Mouse (Mus musculus) intestine, embryonic 14.5 days (tissue): Measurements from ENCODE around the gene Adamts17. TPM values are rescaled to one million over a fixed set of nuclear protein-coding genes. Genes with fewer than 3 reads are reported as not detected.

Experiments used
- ATAC-seq: fragments of 200-750 bp; cut with Nextera tagmentation; replicated peaks from 2 replicates; pipeline ENCODE4 v1.8.0; 2017; ENCODE audit warnings: low read depth, moderate number of reproducible peaks, moderate TSS enrichment, moderate library complexity; ENCODE audit not compliant: low FRiP score, low TSS enrichment
- DNase-seq: peaks from one replicate; pipeline ENCODE4 v3.0.0-alpha.2; 2018; ENCODE audit warnings: low spot score
- H3K27ac ChIP-seq: fragments of 300-500 bp; sonication (generic); 2 replicates; pipeline ENCODE4 v1.5.1; 2014; ENCODE audit warnings: low read depth, mild to moderate bottlenecking, control low read depth
- H3K27me3 ChIP-seq: fragments of 300-500 bp; sonication (generic); replicated peaks from 2 replicates; pipeline ENCODE4 v1.6.1; 2014; ENCODE audit warnings: low read length, control low read depth; ENCODE audit not compliant: control insufficient read depth, insufficient read depth
- H3K36me3 ChIP-seq: fragments of 300-500 bp; sonication (generic); 2 replicates; pipeline ENCODE4 v1.6.1; 2014; ENCODE audit warnings: low read length, control low read depth; ENCODE audit not compliant: control insufficient read depth, insufficient read depth
- H3K4me1 ChIP-seq: fragments of 300-500 bp; sonication (generic); replicated peaks from 2 replicates; pipeline ENCODE4 v1.6.1; 2014; ENCODE audit warnings: low read length, control low read depth, mixed read lengths; ENCODE audit not compliant: control insufficient read depth, insufficient read depth
- H3K4me2 ChIP-seq: fragments of 300-500 bp; sonication (generic); 2 replicates; pipeline ENCODE4 v1.6.1; 2014; ENCODE audit warnings: low read length
- H3K4me3 ChIP-seq: fragments of 300-500 bp; sonication (generic); 2 replicates; pipeline ENCODE4 v1.5.1; 2014; ENCODE audit warnings: low read depth, low read length, control low read depth, mixed read lengths
- H3K9ac ChIP-seq: fragments of 300-500 bp; sonication (generic); 2 replicates; pipeline ENCODE4 v1.6.1; 2014; ENCODE audit warnings: mild to moderate bottlenecking, low read length
- H3K9me3 ChIP-seq: fragments of 300-500 bp; sonication (generic); 2 replicates; pipeline ENCODE4 v1.6.1; 2016; ENCODE audit warnings: low read length, control low read depth; ENCODE audit not compliant: control insufficient read depth
- WGBS: fragments of 180-500 bp; shearing (Covaris S2); extraction: QIAGEN DNeasy Blood & Tissue Kit; methylation state at CpG from one replicate; pipeline ENCODE4 v1.1.7; 2014; 5-methylcytosine and 5-hydroxymethylcytosine counted together
- polyA plus RNA-seq: library from polyadenylated mRNA; unstranded; fragments of >200 nt; fragmentation: Nextera tagmentation; extraction: Ambion mirVana; gene quantifications from 2 replicates; pipeline ENCODE4 v1.2.1, GENCODE M21; 2014

The Adamts17 gene
- polyA plus RNA-seq, 1 experiment from 2014 or later, result 6.7 TPM

DNA sequence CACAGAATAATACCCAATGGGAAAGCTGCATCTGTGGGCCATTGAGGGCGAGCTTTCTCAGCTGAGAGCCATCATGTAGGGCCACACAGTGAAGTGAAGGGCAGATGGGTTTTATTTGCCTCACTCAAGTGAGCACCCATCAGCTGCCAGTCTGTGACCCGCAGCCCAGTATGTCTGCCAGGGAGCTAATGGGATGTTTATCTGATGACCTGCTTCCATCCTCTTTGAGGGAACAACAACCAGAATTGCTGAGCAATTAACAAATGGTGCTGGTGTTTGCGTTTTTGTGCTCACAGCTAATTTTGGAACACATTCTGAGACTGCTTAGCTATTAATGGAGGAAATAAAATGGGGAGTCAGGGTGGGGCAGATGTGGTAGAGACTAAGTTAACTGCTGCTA, 12.6 kb downstream of the Adamts17 start:
- H3K27me3 ChIP-seq, result no peaks in the 10 kb centered on the region
- no peak overlapping the region for H3K27ac ChIP-seq
- H3K9me3 ChIP-seq, result no peaks in the 10 kb centered on the region
- DNase-seq (no peak), ATAC-seq (no peak)
- peaks cover 5% of the 10 kb centered on the region; the same call in 1 of the 2 replicates for H3K4me1 ChIP-seq
- no peak overlapping the region for H3K4me2 ChIP-seq
- no peak overlapping the region for H3K4me3 ChIP-seq
- no peak overlapping the region for H3K9ac ChIP-seq
- H3K36me3 ChIP-seq, result no peaks in the 10 kb centered on the region
- 63% methylated on average over 3 of the region's 3 CpGs for WGBS

DNA sequence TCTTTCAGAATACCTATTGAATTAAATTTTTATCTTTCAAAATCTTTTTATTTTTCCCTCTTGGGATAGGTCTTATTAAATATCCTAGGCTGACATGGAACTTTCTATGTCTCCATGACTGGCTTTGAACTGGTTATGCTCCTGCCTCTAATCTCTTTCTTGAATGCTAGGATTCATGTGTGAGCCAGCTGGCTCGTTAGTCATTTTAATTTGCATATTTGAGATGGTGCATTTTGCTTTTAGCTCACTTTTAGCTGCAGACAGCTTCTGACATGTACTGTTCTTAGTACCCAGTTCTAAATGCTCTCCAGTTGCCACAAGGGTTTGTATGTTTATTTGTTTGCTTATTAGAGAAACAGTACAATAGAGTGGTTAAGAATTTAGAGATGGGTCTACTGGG, 18.1 kb downstream of the Adamts17 start:
- H3K4me2 ChIP-seq, result no peak overlapping the region
- no peak overlapping the region for H3K9ac ChIP-seq
- H3K4me1 ChIP-seq, result peaks cover 10% of the 10 kb centered on the region
- H3K27me3 ChIP-seq, result no peaks in the 10 kb centered on the region
- H3K4me3 ChIP-seq, result no peak overlapping the region
- no peaks in the 10 kb centered on the region for H3K36me3 ChIP-seq
- DNase-seq (no peak), ATAC-seq (no peak)
- 96% methylated on average over 1 of the region's 1 CpGs for WGBS
- H3K9me3 ChIP-seq, result no peaks in the 10 kb centered on the region
- H3K27ac ChIP-seq, result no peak overlapping the region

DNA sequence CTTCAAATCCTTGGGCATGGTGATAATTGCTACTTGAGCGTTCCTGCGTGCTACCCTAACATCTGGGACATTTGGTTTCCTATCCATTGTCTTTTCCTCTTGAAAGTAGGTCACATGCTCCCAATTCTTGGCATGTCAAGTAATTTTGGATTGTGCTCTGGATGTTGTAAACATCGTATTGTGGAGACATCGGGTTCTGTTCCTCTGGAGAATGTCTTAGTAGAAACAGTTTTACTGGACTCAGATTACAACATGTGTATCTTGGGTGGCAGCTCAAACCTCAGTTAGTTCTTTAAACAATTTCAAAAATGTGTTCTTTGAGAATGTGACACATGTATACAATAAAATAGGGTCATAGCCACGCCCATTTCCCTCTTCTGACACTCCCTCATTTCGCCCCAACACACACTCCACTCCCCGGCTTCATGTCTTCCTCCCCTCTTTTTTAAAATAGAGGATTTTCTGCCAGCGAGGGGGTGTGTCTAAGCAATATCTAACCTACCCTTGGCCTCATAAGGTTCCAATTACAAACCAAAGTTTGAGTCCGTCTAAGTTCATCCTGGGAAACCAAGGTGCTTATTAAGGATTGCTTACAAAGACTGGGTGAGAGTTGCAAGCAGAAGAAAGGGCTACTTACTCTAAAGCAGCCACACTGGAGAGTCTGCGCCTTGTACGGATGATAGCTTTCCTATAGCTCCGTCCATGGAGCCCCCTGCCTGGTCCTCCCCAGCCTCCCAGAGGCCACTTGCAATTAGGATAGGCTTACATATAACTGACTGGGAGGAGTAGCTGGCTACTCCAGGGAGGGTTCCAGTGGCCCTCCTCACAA, 18.9 kb downstream of the Adamts17 start:
- Histone ChIP-seq H3K27me3 (no peaks in the 10 kb centered on the region), H3K9me3 (no peaks in the 10 kb centered on the region), H3K27ac (no peak overlapping the region), H3K9ac (no peak overlapping the region), H3K36me3 (no peaks in the 10 kb centered on the region), H3K4me3 (no peak overlapping the region), H3K4me2 (no peak overlapping the region), H3K4me1 (peaks cover 10% of the 10 kb centered on the region)
- no peak for ATAC-seq
- 46% methylated on average over 12 of the region's 12 CpGs for WGBS
- DNase-seq, result no peak

DNA sequence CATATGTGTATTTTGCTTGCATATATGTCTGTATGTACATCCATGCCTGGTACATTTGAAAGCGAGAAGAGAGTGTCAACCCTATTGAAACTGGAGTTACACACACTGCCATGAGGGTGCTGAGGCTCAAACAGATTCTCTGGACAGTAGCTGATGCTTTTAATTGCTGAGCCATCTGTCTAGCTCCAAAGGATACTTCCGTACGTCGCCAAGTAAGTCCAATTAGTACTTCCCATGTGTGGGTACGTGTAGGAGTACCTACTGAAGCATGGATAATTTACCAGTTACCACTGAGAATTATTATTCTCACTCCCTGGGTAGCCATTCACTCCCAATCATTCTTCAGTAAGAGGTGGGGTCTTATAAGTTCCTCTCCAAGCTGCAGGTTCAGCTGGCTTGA, 19.7 kb downstream of the Adamts17 start:
- Histone ChIP-seq H3K27ac (no peak overlapping the region), H3K4me3 (no peak overlapping the region), H3K4me1 (peaks cover 10% of the 10 kb centered on the region), H3K9ac (no peak overlapping the region), H3K27me3 (no peaks in the 10 kb centered on the region), H3K9me3 (no peaks in the 10 kb centered on the region), H3K36me3 (no peaks in the 10 kb centered on the region), H3K4me2 (no peak overlapping the region)
- 84% methylated on average over 5 of the region's 5 CpGs for WGBS
- DNase-seq (no peak), ATAC-seq (no peak)

DNA sequence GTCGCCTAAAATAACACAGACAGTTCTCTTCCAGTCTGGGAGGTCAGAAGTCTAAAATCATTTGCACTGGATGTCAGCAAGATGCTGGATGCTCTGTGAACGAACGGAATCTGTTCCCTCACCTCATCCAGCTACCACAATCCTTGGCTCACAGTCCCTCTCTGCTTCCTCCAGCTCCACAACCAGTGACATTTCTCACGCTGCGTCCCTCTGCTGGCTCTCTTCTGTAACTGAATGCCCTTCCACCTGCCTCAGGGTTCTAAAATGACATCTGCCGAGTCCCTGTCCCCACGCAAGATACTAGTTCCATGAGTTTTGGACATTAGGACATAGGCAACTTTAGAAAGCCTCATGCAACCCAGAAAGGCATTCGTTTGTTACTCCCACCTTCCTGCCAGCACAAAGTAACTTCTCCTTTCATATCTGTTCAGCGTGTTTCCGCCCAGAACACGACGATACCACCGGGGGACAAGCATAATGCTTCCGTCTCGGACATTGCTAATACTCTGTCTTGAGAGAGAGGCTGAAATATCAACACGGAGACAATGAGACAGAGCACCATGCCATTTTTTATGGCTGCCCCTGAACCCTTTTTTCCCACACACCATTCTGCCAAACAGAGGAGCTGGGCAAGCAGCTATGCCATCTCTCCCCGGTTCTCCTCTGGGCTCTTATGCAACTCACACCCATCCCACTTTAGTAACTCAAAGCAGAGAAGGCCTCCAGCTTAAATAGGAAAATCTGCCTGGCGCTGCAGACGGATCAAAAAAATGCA, 27.6 kb downstream of the Adamts17 start:
- peaks cover 36% of the 10 kb centered on the region for H3K4me1 ChIP-seq
- no peaks in the 10 kb centered on the region for H3K27me3 ChIP-seq
- no peaks in the 10 kb centered on the region for H3K36me3 ChIP-seq
- H3K4me2 ChIP-seq, result no peak overlapping the region
- ATAC-seq (no peak), DNase-seq (no peak)
- WGBS, result 61% methylated on average over 19 of the region's 19 CpGs
- H3K9me3 ChIP-seq, result no peaks in the 10 kb centered on the region
- no peak overlapping the region for H3K4me3 ChIP-seq
- no peak overlapping the region for H3K9ac ChIP-seq
- H3K27ac ChIP-seq, result peak overlapping the region; percentile 86

DNA sequence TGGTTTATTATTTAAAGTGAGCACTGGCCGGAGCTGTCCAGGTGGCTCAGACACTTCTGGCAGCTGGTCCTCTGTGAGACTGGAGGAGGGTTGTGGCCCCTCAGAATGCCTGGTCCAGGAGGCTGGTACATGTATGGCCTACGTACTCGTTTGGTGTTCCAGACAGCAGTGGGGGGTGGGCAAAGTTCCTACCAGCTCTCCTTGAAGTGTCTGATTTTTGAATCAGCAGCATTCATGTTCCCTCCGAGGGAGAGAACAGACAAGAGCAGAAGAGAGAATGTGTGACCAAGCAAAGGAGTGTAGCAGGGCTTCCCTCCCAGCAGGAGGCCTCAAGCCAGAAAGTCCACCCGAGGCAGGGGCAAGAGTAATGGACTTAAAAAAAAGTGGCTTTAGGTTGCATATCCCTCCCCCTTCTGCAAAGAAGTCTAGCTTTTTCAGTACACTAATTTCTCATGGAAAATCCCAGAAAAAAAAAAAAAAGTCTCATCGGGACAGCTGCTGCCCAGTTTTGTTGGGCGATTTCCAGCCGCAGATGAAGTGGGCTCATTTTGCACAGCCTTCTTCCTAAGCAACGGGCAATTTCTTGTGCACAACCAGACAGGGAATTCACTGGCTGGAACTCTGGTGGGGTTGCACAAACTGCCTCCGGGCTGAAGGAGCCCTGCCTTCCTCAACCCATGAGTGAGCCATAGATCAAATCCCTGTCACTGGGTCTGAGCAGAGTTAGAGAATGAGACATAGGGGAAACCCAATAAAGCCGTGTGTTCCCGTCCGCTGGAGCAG, 28.4 kb downstream of the Adamts17 start:
- Histone ChIP-seq H3K4me1 (peaks cover 40% of the 10 kb centered on the region), H3K36me3 (no peaks in the 10 kb centered on the region), H3K27me3 (no peaks in the 10 kb centered on the region), H3K4me2 (no peak overlapping the region), H3K9me3 (no peaks in the 10 kb centered on the region), H3K4me3 (no peak overlapping the region), H3K9ac (no peak overlapping the region), H3K27ac (peak overlapping the region; percentile 86)
- ATAC-seq (peak; percentile 12; the same call in 1 of the 2 replicates), DNase-seq (peak; percentile 56)
- 30% methylated on average over 13 of the region's 13 CpGs for WGBS

DNA sequence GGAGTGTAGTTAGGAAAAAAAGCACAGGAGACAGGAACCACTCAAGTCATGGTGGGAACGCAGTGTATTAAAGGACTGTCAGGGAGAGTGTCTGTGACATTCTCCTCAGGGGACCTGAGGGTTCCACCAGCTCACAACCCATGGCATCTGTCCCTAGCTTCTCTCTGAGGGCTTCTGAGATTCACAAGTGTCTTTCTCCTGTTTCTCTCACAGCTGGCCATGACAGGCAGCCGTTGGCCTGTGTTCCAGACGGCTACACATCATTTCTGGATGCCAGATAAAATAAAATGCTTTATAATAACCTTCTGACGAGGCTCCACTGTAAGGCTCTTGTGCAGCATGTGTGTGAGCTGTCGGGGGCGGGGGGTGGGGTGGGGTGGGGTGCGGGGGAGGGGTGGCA, 32.0 kb downstream of the Adamts17 start:
- Histone ChIP-seq H3K4me3 (no peak overlapping the region), H3K4me1 (peaks cover 40% of the 10 kb centered on the region), H3K27ac (peak overlapping the region; percentile 78; the same call in 1 of the 2 replicates), H3K9ac (no peak overlapping the region), H3K27me3 (no peaks in the 10 kb centered on the region), H3K4me2 (no peak overlapping the region), H3K36me3 (no peaks in the 10 kb centered on the region), H3K9me3 (no peaks in the 10 kb centered on the region)
- ATAC-seq, result no peak; the same call in 1 of the 2 replicates
- no peak for DNase-seq
- WGBS, result 51% methylated on average over 7 of the region's 7 CpGs

DNA sequence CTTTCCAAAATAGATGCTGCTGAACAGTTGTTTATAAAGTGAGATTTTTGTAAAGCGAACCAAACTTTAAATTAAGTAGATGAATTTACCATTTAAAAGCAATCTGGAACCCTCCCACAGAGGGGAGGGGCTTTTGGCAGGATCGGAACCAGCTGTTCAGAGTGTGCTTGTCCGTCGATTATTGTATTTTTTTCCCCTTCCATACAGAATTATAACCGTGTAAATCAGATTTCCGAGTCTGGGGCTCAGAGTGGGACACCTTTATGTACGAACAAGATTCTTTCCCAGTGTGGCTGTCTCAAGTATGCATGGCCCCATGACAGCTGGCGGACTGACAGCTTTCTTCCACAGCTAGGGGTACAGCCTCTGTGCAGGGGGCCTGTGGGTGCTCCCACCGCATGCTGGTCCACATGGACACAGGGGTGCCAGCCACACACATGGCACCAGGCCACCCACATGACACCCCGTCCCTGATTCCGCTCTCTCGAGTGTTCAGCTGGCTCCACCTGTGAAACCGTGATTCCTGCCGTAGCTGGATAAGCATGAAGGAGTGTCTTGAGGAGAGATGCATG, 32.5 kb downstream of the Adamts17 start:
- Histone ChIP-seq H3K9ac (no peak overlapping the region), H3K9me3 (no peaks in the 10 kb centered on the region), H3K27me3 (no peaks in the 10 kb centered on the region), H3K4me1 (peaks cover 36% of the 10 kb centered on the region), H3K4me2 (no peak overlapping the region), H3K4me3 (no peak overlapping the region), H3K36me3 (no peaks in the 10 kb centered on the region), H3K27ac (peak overlapping the region; percentile 78)
- WGBS, result 61% methylated on average over 14 of the region's 14 CpGs
- DNase-seq, result no peak
- ATAC-seq, result no peak; the same call in 1 of the 2 replicates
